Mouse (Mus musculus) kidney, embryonic 14.5 days (tissue): Measurements from ENCODE around the gene Ctnnal1. TPM values are rescaled to one million over a fixed set of nuclear protein-coding genes. Genes with fewer than 3 reads are reported as not detected.

Source experiments
- ATAC-seq: fragments of 200-750 bp; cut with Nextera tagmentation; 2 replicates; pipeline ENCODE4 v1.8.0; 2017; ENCODE audit warnings: moderate number of reproducible peaks, mild to moderate bottlenecking, moderate TSS enrichment, moderate library complexity; ENCODE audit not compliant: low FRiP score, low TSS enrichment
- H3K27ac ChIP-seq: fragments of 300-500 bp; sonication (generic); 2 replicates; pipeline ENCODE4 v1.5.1; 2014; ENCODE audit warnings: low read depth, mild to moderate bottlenecking, low read length, moderate library complexity, mixed read lengths
- H3K27me3 ChIP-seq: fragments of 300-500 bp; sonication (generic); 2 replicates; pipeline ENCODE4 v1.6.1; 2014; ENCODE audit warnings: mild to moderate bottlenecking, low read length; ENCODE audit not compliant: control insufficient read depth, insufficient read depth
- H3K36me3 ChIP-seq: fragments of 300-500 bp; sonication (generic); 2 replicates; pipeline ENCODE4 v1.6.1; 2014; ENCODE audit warnings: low read length, mixed read lengths; ENCODE audit not compliant: control insufficient read depth, insufficient read depth
- H3K4me1 ChIP-seq: fragments of 300-500 bp; sonication (generic); 2 replicates; pipeline ENCODE4 v1.6.1; 2014; ENCODE audit warnings: low read length, mixed read lengths; ENCODE audit not compliant: control insufficient read depth, insufficient read depth
- H3K4me2 ChIP-seq: fragments of 300-500 bp; sonication (generic); replicated peaks from 2 replicates; pipeline ENCODE4 v1.6.1; 2014; ENCODE audit warnings: low read depth, mild to moderate bottlenecking, low read length
- H3K4me3 ChIP-seq: fragments of 300-500 bp; sonication (generic); 2 replicates; pipeline ENCODE4 v1.5.1; 2014; ENCODE audit warnings: mild to moderate bottlenecking, low read length
- H3K9ac ChIP-seq: fragments of 300-500 bp; sonication (generic); 2 replicates; pipeline ENCODE4 v1.6.1; 2014; ENCODE audit warnings: low read depth, mild to moderate bottlenecking, low read length, moderate library complexity
- H3K9me3 ChIP-seq: fragments of 300-500 bp; sonication (generic); 2 replicates; pipeline ENCODE4 v1.6.1; 2016; ENCODE audit warnings: low read length; ENCODE audit not compliant: control insufficient read depth
- WGBS: fragments of 180-500 bp; shearing (Covaris S2); extraction: QIAGEN DNeasy Blood & Tissue Kit; methylation state at CpG from one replicate; pipeline ENCODE4 v1.1.7; 2014; 5-methylcytosine and 5-hydroxymethylcytosine counted together
- polyA plus RNA-seq: library from polyadenylated mRNA; unstranded; fragments of >200 nt; fragmentation: Nextera tagmentation; extraction: Ambion mirVana; gene quantifications from 2 replicates; pipeline ENCODE4 v1.2.1, GENCODE M21; 2014

Gene Ctnnal1
- polyA plus RNA-seq, 1 experiment from 2014 or later = 44.8 TPM

DNA sequence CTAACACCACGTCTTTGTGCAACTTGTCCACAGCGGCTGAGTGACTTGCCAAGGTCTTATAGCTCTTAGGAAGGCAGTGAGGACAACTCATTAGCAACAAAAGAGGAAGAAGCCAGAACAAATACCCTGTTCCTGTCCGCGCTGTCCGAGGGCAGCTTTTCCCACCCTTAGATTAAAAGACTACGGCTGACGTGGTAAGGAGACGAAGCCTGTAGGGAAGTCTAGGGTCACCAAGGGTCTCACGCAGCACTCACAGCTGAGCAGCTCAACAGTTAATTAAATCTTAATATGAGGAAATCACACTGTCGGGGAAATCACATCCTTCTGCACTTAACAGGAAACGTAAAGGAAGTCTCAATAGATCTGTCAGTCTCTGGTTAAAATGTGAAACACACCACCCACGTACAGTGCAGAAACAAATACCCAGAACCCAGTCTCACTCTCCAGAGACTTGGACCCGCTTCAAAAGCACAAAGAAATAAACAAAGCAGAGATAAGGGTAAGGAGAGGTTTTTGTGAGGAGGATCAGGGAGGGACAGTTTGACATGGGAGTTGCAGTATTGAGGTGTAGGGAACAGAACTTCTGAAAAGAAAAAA is 33.9 kb downstream of the Ctnnal1 start:
- no peak for ATAC-seq
- Histone ChIP-seq H3K27me3 (no peaks in the 10 kb centered on the region), H3K9me3 (no peaks in the 10 kb centered on the region), H3K4me1 (peaks cover 10% of the 10 kb centered on the region; the same call in 1 of the 2 replicates), H3K27ac (no peak overlapping the region), H3K4me3 (no peak overlapping the region), H3K9ac (no peak overlapping the region), H3K36me3 (peaks cover 16% of the 10 kb centered on the region; the same call in 1 of the 2 replicates), H3K4me2 (no peak overlapping the region)
- WGBS = 52% methylated on average over 13 of the region's 13 CpGs

GRCm38 (mm10) chr4:56829511-56829921 is 35.5 kb downstream of the Ctnnal1 start:
- H3K4me1 ChIP-seq = peaks cover 10% of the 10 kb centered on the region; the same call in 1 of the 2 replicates
- H3K9me3 ChIP-seq = no peaks in the 10 kb centered on the region
- H3K4me3 ChIP-seq = no peak overlapping the region
- ATAC-seq = peak; percentile 86
- no peak overlapping the region for H3K4me2 ChIP-seq
- H3K9ac ChIP-seq = no peak overlapping the region
- H3K27ac ChIP-seq = peak overlapping the region; percentile 31
- no peaks in the 10 kb centered on the region for H3K27me3 ChIP-seq
- peaks cover 16% of the 10 kb centered on the region; the same call in 1 of the 2 replicates for H3K36me3 ChIP-seq
- WGBS = 25% methylated on average over 7 of the region's 7 CpGs

GRCm38 (mm10) chr4:56828932-56829331 is 36.1 kb downstream of the Ctnnal1 start:
- no peaks in the 10 kb centered on the region for H3K9me3 ChIP-seq
- no peak overlapping the region for H3K4me3 ChIP-seq
- peak overlapping the region; percentile 31; the same call in 1 of the 2 replicates for H3K27ac ChIP-seq
- peaks cover 10% of the 10 kb centered on the region; the same call in 1 of the 2 replicates for H3K4me1 ChIP-seq
- ATAC-seq = peak; percentile 50; the same call in 1 of the 2 replicates
- H3K9ac ChIP-seq = no peak overlapping the region
- WGBS = 43% methylated on average over 3 of the region's 3 CpGs
- H3K36me3 ChIP-seq = peaks cover 16% of the 10 kb centered on the region; the same call in 1 of the 2 replicates
- H3K27me3 ChIP-seq = no peaks in the 10 kb centered on the region
- no peak overlapping the region for H3K4me2 ChIP-seq

- no peaks in the 10 kb centered on the region for H3K4me1 ChIP-seq
- no peaks in the 10 kb centered on the region for H3K9me3 ChIP-seq
- no peak for ATAC-seq
- H3K36me3 ChIP-seq = peaks cover 8% of the 10 kb centered on the region; the same call in 1 of the 2 replicates
- no peak overlapping the region for H3K4me3 ChIP-seq
- H3K9ac ChIP-seq = no peak overlapping the region
- H3K27ac ChIP-seq = no peak overlapping the region
- H3K27me3 ChIP-seq = no peaks in the 10 kb centered on the region
- 90% methylated on average over 9 of the region's 9 CpGs for WGBS
- no peak overlapping the region for H3K4me2 ChIP-seq
Measured at GRCm38 (mm10) chr4:56824231-56824630, 40.8 kb downstream of the Ctnnal1 start.

DNA sequence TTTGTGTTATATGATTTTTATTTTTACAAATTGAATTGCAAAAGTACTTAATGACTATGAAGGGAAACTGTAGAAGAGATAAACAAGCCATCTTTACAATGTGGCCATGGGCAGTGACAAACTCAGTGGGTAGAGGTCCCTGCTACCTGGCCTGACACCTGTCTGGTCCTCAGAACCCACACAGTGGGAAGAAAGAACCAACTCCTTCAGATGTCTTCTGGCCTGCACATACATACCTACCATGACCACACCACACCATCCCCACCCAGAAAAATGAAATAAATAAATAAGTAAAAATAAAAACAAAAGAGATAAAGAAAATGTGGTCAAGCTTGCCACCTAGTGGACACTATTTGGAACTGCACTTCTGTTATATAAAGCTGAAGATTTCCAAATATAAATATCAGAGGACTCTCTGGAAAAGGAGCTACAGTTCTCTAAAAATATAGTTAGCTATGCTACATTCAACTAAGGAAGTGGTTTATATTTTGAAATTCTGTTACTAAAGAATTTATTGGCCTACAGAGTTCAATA is 44.9 kb downstream of the Ctnnal1 start:
- Histone ChIP-seq H3K36me3 (peaks cover 4% of the 10 kb centered on the region; the same call in 1 of the 2 replicates), H3K27me3 (no peaks in the 10 kb centered on the region), H3K4me3 (no peak overlapping the region), H3K27ac (no peak overlapping the region), H3K4me2 (no peak overlapping the region), H3K9ac (no peak overlapping the region), H3K4me1 (no peaks in the 10 kb centered on the region), H3K9me3 (no peaks in the 10 kb centered on the region)
- ATAC-seq = no peak

DNA sequence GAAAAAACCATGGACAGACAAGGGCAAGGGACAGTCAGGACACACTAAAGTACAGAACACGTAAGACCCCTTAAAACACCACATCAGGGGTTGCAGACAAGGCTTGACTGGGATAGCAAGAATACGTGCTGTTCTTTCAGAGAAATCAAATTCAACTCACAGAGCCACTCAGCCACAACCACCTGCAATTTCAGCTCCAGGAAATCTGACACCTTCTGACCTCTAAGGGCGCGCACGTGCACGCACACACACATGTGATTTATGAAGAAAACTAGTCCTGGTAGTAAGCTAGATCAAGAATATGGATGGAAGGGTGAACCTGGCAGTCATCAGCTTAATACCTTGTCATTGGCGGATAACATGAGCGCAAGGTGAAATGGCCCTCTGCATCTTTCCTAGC is 49.9 kb downstream of the Ctnnal1 start:
- Histone ChIP-seq H3K4me2 (no peak overlapping the region), H3K27ac (no peak overlapping the region), H3K9me3 (no peaks in the 10 kb centered on the region), H3K4me1 (no peaks in the 10 kb centered on the region), H3K27me3 (no peaks in the 10 kb centered on the region), H3K9ac (no peak overlapping the region), H3K36me3 (peaks cover 19% of the 10 kb centered on the region; the same call in 1 of the 2 replicates), H3K4me3 (no peak overlapping the region)
- ATAC-seq = no peak
- 54% methylated on average over 8 of the region's 8 CpGs for WGBS

DNA sequence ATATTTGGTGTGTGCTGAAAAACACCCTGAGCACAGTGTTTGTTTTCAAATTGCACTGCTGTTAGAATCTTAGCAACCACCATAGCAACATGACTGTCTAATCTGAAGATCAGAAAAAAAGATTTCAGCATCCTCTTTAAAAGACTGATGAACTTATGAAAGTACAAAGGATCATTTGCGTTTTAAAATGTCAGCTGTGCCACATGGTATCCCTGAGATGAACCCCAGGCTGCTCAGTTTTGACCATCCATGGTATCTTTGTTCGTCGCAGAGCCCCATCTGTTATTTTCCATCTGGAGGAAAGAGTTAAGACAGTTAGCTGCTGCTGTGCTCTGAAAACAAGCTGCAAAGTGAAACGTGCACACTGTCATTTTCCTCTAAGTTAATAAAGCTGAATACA is 52.9 kb downstream of the Ctnnal1 start:
- H3K4me3 ChIP-seq = no peak overlapping the region
- no peak overlapping the region for H3K4me2 ChIP-seq
- no peak overlapping the region for H3K9ac ChIP-seq
- H3K27ac ChIP-seq = no peak overlapping the region
- H3K9me3 ChIP-seq = no peaks in the 10 kb centered on the region
- no peaks in the 10 kb centered on the region for H3K27me3 ChIP-seq
- peaks cover 25% of the 10 kb centered on the region; the same call in 1 of the 2 replicates for H3K36me3 ChIP-seq
- WGBS = 87% methylated on average over 4 of the region's 4 CpGs
- ATAC-seq = no peak
- no peaks in the 10 kb centered on the region for H3K4me1 ChIP-seq

GRCm38 (mm10) chr4:56811642-56812041 is 53.3 kb downstream of the Ctnnal1 start:
- no peak for ATAC-seq
- H3K27ac ChIP-seq = no peak overlapping the region
- H3K4me3 ChIP-seq = no peak overlapping the region
- H3K4me2 ChIP-seq = no peak overlapping the region
- 83% methylated on average over 3 of the region's 3 CpGs for WGBS
- no peaks in the 10 kb centered on the region for H3K9me3 ChIP-seq
- H3K4me1 ChIP-seq = no peaks in the 10 kb centered on the region
- H3K27me3 ChIP-seq = no peaks in the 10 kb centered on the region
- H3K36me3 ChIP-seq = peaks cover 29% of the 10 kb centered on the region; the same call in 1 of the 2 replicates
- no peak overlapping the region for H3K9ac ChIP-seq

GRCm38 (mm10) chr4:56809050-56809449 is 55.9 kb downstream of the Ctnnal1 start:
- H3K4me2 ChIP-seq = no peak overlapping the region
- no peak overlapping the region for H3K27ac ChIP-seq
- 80% methylated on average over 4 of the region's 4 CpGs for WGBS
- H3K4me1 ChIP-seq = no peaks in the 10 kb centered on the region
- no peak for ATAC-seq
- no peak overlapping the region for H3K9ac ChIP-seq
- H3K27me3 ChIP-seq = no peaks in the 10 kb centered on the region
- H3K4me3 ChIP-seq = no peak overlapping the region
- no peaks in the 10 kb centered on the region for H3K9me3 ChIP-seq
- peaks cover 38% of the 10 kb centered on the region for H3K36me3 ChIP-seq
